Mouse (Mus musculus): ENCODE data around the gene Olig3. TPM values are rescaled to one million over a fixed set of nuclear protein-coding genes. Genes with fewer than 3 reads are reported as not detected.

The Olig3 gene
- polyA plus RNA-seq, 1 experiment = 0.09 TPM

DNA sequence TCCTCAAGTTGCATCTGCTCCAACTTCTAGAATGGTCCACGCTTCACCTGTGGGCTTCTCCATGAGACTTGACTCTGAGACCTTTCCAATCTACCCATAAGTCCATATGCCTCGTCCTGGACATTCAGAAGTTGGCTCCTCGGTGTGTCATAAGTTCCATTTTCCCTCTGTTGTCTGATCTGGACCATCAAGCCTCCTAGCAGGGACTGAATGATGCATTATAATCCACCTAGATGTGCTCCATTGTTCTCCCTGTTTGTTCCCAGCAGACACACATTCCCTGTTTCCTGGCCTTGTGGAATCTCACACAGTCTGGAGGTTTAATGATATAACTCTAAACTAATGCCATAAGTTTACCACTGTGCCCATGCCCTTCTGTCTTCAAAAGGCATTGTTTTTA lies 50.8 kb downstream of the Olig3 start:
- no peak for TF ChIP-seq POLR2A (IDR thresholded peaks at IDR 0.05; ENCODE audit: control insufficient read depth, low read depth, low read length)
- no peak overlapping the region for H3K4me3 ChIP-seq (ENCODE audit: control insufficient read depth, low read depth, low read length)
- H3K27me3 ChIP-seq (ENCODE audit: control insufficient read depth, insufficient read depth, low read length) = no peaks in the 10 kb centered on the region
- H3K36me3 ChIP-seq (ENCODE audit: control insufficient read depth, insufficient read depth, low read length) = no peaks in the 10 kb centered on the region
- no peak overlapping the region for H3K27ac ChIP-seq (ENCODE audit: control insufficient read depth, insufficient read depth, low read depth, low read length)
- H3K4me1 ChIP-seq (ENCODE audit: control insufficient read depth, insufficient read depth, low read length) = no peaks in the 10 kb centered on the region

Other genes starting within 250 kb of the Olig3 start
- 5.9 and 6.9 TPM in 2 replicates for gene Ifngr1, start 235.4 kb downstream of the Olig3 start, polyA plus RNA-seq (2012; rRNA removed)